23 mouse cellular contexts compared by ENCODE assay signal in genomic region chr3:142459241-142459640, GRCm38 (mm10). TPM values are rescaled to one million over a fixed set of nuclear protein-coding genes. Genes with fewer than 3 reads are reported as not detected.
DNase-seq lines count a peak whose midpoint lies in the region; ATAC-seq and TF ChIP-seq lines count a peak whose summit lies in the region.
"Had no signal": no experiment of that assay in that cellular context is flagged by ENCODE, and none has a peak within 500 bp of the region (broad histone marks: within the 10 kb centered on the region; RNA-seq: fewer than 3 reads in every experiment).

No protein-coding gene starts in this region.

- DNase-seq in heart, adult 11 months: peak; percentile 76
- DNase-seq in lung, adult 2 months: no peak
- peak; percentile 21 to 57 for DNase-seq in kidney, postnatal 36 days
- DNase-seq in left cerebral cortex, adult 18-20 months (ENCODE audit: low spot score in 2 of 2): no peak
- DNase-seq in gastrocnemius, postnatal 10 days: no peak
- DNase-seq: adrenal gland, adult 8-10 months; cerebellum, adult 18-20 months; cerebellum, postnatal 14 days; forebrain, postnatal 0 days; heart, postnatal 10 days; liver; midbrain, embryonic 14.5 days had no signal

- no peak overlapping the region for H3K4me2 ChIP-seq in heart, embryonic 11.5 days
- H3K4me2 ChIP-seq in lung, embryonic 16.5 days (ENCODE audit: low read depth, low read length): no peak overlapping the region
- no peak overlapping the region for H3K4me2 ChIP-seq in kidney, embryonic 15.5 days
- H3K4me2 ChIP-seq: liver, embryonic 15.5 days; neural tube, embryonic 13.5 days had no signal

- 62% methylated on average over 7 of the region's 7 CpGs for WGBS in heart, embryonic 11.5 days (ENCODE audit: insufficient replicate concordance)
- WGBS in lung, embryonic 16.5 days: 42% methylated on average over 7 of the region's 7 CpGs
- 54% methylated on average over 7 of the region's 7 CpGs for WGBS in lung, adult 2 months
- WGBS in kidney, embryonic 15.5 days: 36% methylated on average over 7 of the region's 7 CpGs

- no peak for TF ChIP-seq POLR2A in lung, adult 2 months (IDR thresholded peaks at IDR 0.05; ENCODE audit: borderline replicate concordance, extremely low read depth, low read depth, low read length)

- H3K36me3 ChIP-seq in heart, embryonic 11.5 days (ENCODE audit: control insufficient read depth, insufficient read depth, low read length): no peaks in the 10 kb centered on the region
- H3K36me3 ChIP-seq in lung, embryonic 16.5 days (ENCODE audit: control insufficient read depth, insufficient read depth, low read length): no peaks in the 10 kb centered on the region
- H3K36me3 ChIP-seq in kidney, embryonic 15.5 days: no peaks in the 10 kb centered on the region
- H3K36me3 ChIP-seq: forebrain, embryonic 10.5 days; heart, embryonic 10.5 days; limb, embryonic 10.5 days; liver, embryonic 15.5 days; neural tube, embryonic 13.5 days had no signal

- H3K4me3 ChIP-seq in heart, embryonic 11.5 days (ENCODE audit: low read depth, low read length): no peak overlapping the region
- no peak overlapping the region for H3K4me3 ChIP-seq in lung, embryonic 16.5 days (ENCODE audit: low read length)
- no peak overlapping the region for H3K4me3 ChIP-seq in lung, adult 2 months (replicated peaks; ENCODE audit: extremely low read depth, low read depth, low read length)
- no peak overlapping the region for H3K4me3 ChIP-seq in kidney, embryonic 15.5 days (replicated peaks)
- H3K4me3 ChIP-seq: forebrain, embryonic 10.5 days; heart, embryonic 10.5 days; limb, embryonic 10.5 days; liver, embryonic 15.5 days; megakaryocyte, embryonic 14.5 days; neural tube, embryonic 13.5 days had no signal

- TF ChIP-seq CTCF in lung, adult 2 months (IDR thresholded peaks at IDR 0.05; ENCODE audit: insufficient read depth, low read length): no peak

- no peak for ATAC-seq in heart, embryonic 11.5 days (replicated peaks; ENCODE audit: insufficient number of reproducible peaks, low FRiP score, low TSS enrichment)
- 0 out of 2 replicates have a peak, but pooled peaks have one; percentile 38 for ATAC-seq in lung, embryonic 16.5 days (ENCODE audit: low read depth)
- peak; percentile 86 for ATAC-seq in kidney, embryonic 15.5 days (replicated peaks; ENCODE audit: low FRiP score)
- ATAC-seq: activated CD4-positive, CD25-positive, alpha-beta regulatory T cell, adult 4 months; forebrain, postnatal 0 days had no signal

- no peaks in the 10 kb centered on the region for H3K4me1 ChIP-seq in heart, embryonic 11.5 days (ENCODE audit: control insufficient read depth, insufficient read depth, low read length)
- no peaks in the 10 kb centered on the region for H3K4me1 ChIP-seq in lung, embryonic 16.5 days (replicated peaks; ENCODE audit: control insufficient read depth, insufficient read depth, low read length)
- no peaks in the 10 kb centered on the region for H3K4me1 ChIP-seq in lung, adult 2 months (ENCODE audit: control insufficient read depth, insufficient read depth, low read length)
- H3K4me1 ChIP-seq in kidney, embryonic 15.5 days: 0 out of 2 replicates have a peak, but pooled peaks cover 4% of the 10 kb centered on the region
- H3K4me1 ChIP-seq: forebrain, embryonic 10.5 days; heart, embryonic 10.5 days; liver, embryonic 15.5 days; megakaryocyte, embryonic 14.5 days had no signal

- H3K9ac ChIP-seq in heart, embryonic 11.5 days (ENCODE audit: low read depth, low read length): no peak overlapping the region
- H3K9ac ChIP-seq in lung, embryonic 16.5 days (ENCODE audit: low read length): no peak overlapping the region
- no peak overlapping the region for H3K9ac ChIP-seq in kidney, embryonic 15.5 days
- H3K9ac ChIP-seq: forebrain, postnatal 0 days; liver, embryonic 15.5 days; neural tube, embryonic 13.5 days had no signal

- no peaks in the 10 kb centered on the region for H3K9me3 ChIP-seq in heart, embryonic 11.5 days (replicated peaks; ENCODE audit: control insufficient read depth, low read length)
- H3K9me3 ChIP-seq in lung, embryonic 16.5 days (ENCODE audit: control insufficient read depth, low read length): no peaks in the 10 kb centered on the region
- H3K9me3 ChIP-seq in kidney, embryonic 15.5 days (replicated peaks): no peaks in the 10 kb centered on the region
- H3K9me3 ChIP-seq: forebrain, embryonic 10.5 days; heart, embryonic 10.5 days; limb, embryonic 10.5 days; liver, embryonic 15.5 days; megakaryocyte, embryonic 14.5 days; neural tube, embryonic 13.5 days had no signal

- H3K27ac ChIP-seq in heart, embryonic 11.5 days (ENCODE audit: low read depth, low read length): no peak overlapping the region
- H3K27ac ChIP-seq in lung, embryonic 16.5 days (ENCODE audit: low read length): no peak overlapping the region
- no peak overlapping the region for H3K27ac ChIP-seq in kidney, embryonic 15.5 days
- H3K27ac ChIP-seq: forebrain, embryonic 10.5 days; heart, embryonic 10.5 days; limb, embryonic 10.5 days; liver, embryonic 15.5 days; neural tube, embryonic 13.5 days had no signal

- no peaks in the 10 kb centered on the region for H3K27me3 ChIP-seq in heart, embryonic 11.5 days (ENCODE audit: control insufficient read depth, insufficient read depth, low read length)
- no peaks in the 10 kb centered on the region for H3K27me3 ChIP-seq in lung, embryonic 16.5 days (ENCODE audit: control insufficient read depth, insufficient read depth, low read depth, low read length)
- no peaks in the 10 kb centered on the region for H3K27me3 ChIP-seq in kidney, embryonic 15.5 days
- H3K27me3 ChIP-seq: liver, embryonic 15.5 days; neural tube, embryonic 13.5 days had no signal

RNA-seq across cellular contexts. Expression of gene Gbp5, which starts 34.5 kb away (rescaled TPM):
- not detected in 2 replicates for polyA plus RNA-seq in heart, embryonic 11.5 days (2014; fragmentation: Nextera tagmentation; extraction: Ambion mirVana)
- polyA plus RNA-seq in lung, embryonic 16.5 days (2015; fragmentation: Nextera tagmentation; extraction: Ambion mirVana): 0.28 and 0.33 TPM in 2 replicates
- 2.0 and 2.6 TPM in 2 replicates for polyA plus RNA-seq in lung, adult 2 months (2012; rRNA removed)
- 0.06 TPM in 2 replicates for polyA plus RNA-seq in kidney, embryonic 15.5 days (2015; fragmentation: Nextera tagmentation; extraction: Ambion mirVana)
- total RNA-seq in left cerebral cortex, adult 18-20 months (2021): 1 to 10 TPM; 1.8 to 3.4 TPM
- total RNA-seq in gastrocnemius, postnatal 10 days (2021): 1 to 10 TPM; 2.2 to 3.2 TPM
- polyA plus RNA-seq: embryonic facial prominence, embryonic 11.5 days; forebrain, embryonic 10.5 days; heart, embryonic 10.5 days had no signal

Comparison
In these comparisons a context has a peak if more than half of its experiments do, and no peak if none do; other contexts are left out.
1. DNase-seq: peak in heart, adult 11 months (single experiment) and kidney, postnatal 36 days (2 of 2); none in lung, adult 2 months (single experiment), left cerebral cortex, adult 18-20 months (0 of 2) and gastrocnemius, postnatal 10 days (single experiment).